Mouse (Mus musculus) limb, embryonic 13.5 days (tissue): ENCODE results near the gene Bahcc1. TPM values are rescaled to one million over a fixed set of nuclear protein-coding genes. Genes with fewer than 3 reads are reported as not detected.
A peak's percentile ranks its signal among the peaks of the same experiment; 100 is the strongest.

Source experiments
- ATAC-seq: fragments of 200-750 bp; cut with Nextera tagmentation; 2 replicates; pipeline ENCODE4 v1.8.0; 2017; ENCODE audit warnings: low read depth, moderate number of reproducible peaks, moderate TSS enrichment; ENCODE audit not compliant: low FRiP score
- H3K27ac ChIP-seq: fragments of 300-500 bp; sonication (generic); 2 replicates; pipeline ENCODE4 v1.5.1; 2015; ENCODE audit warnings: inconsistent platforms, mild to moderate bottlenecking, moderate library complexity
- H3K27me3 ChIP-seq: fragments of 300-500 bp; sonication (generic); 2 replicates; pipeline ENCODE4 v1.6.1; 2015; ENCODE audit warnings: mild to moderate bottlenecking, inconsistent platforms
- H3K36me3 ChIP-seq: fragments of 300-500 bp; sonication (generic); 2 replicates; pipeline ENCODE4 v1.6.1; 2015; ENCODE audit warnings: inconsistent platforms, mild to moderate bottlenecking, moderate library complexity
- H3K4me1 ChIP-seq: fragments of 300-500 bp; sonication (generic); 2 replicates; pipeline ENCODE4 v1.6.1; 2015; ENCODE audit warnings: inconsistent platforms
- H3K4me2 ChIP-seq: fragments of 300-500 bp; sonication (generic); replicated peaks from 2 replicates; pipeline ENCODE4 v1.6.1; 2015; ENCODE audit warnings: inconsistent platforms, mild to moderate bottlenecking, moderate library complexity
- H3K4me3 ChIP-seq: fragments of 300-500 bp; sonication (generic); 2 replicates; pipeline ENCODE4 v1.5.1; 2015; ENCODE audit warnings: moderate library complexity, mild to moderate bottlenecking, inconsistent platforms
- H3K9ac ChIP-seq: fragments of 300-500 bp; sonication (generic); 2 replicates; pipeline ENCODE4 v1.6.1; 2015; ENCODE audit warnings: mild to moderate bottlenecking, inconsistent platforms
- H3K9me3 ChIP-seq: fragments of 300-500 bp; sonication (generic); 2 replicates; pipeline ENCODE4 v1.6.1; 2016; ENCODE audit warnings: inconsistent platforms
- WGBS: fragments of 180-500 bp; shearing (Covaris S2); methylation state at CpG from one replicate; pipeline ENCODE4 v1.1.7; 2015; 5-methylcytosine and 5-hydroxymethylcytosine counted together
- polyA plus RNA-seq: library from polyadenylated mRNA; unstranded; fragments of >200 nt; fragmentation: Nextera tagmentation; extraction: Ambion mirVana; gene quantifications from 2 replicates; pipeline ENCODE4 v1.2.1, GENCODE M21; 2015

Gene Bahcc1
- 12.7 and 13.8 TPM in 2 replicates for polyA plus RNA-seq

GRCm38 (mm10) chr11:120232230-120233097 lies at the start of gene Bahcc1:
TSS of gene Bahcc1 (plus strand) at chr11:120232947.
- 2% methylated on average over 36 of the region's 36 CpGs for WGBS
- Histone ChIP-seq H3K27ac (peak within 1 kb of the TSS; percentile 87), H3K27me3 (no peaks in the 10 kb centered on the region), H3K9ac (peak within 1 kb of the TSS; percentile 100), H3K36me3 (0 out of 2 replicates have a peak, but pooled peaks cover 4% of the 10 kb centered on the region), H3K9me3 (no peaks in the 10 kb centered on the region), H3K4me2 (peak within 1 kb of the TSS; percentile 99), H3K4me1 (peaks cover 36% of the 10 kb centered on the region), H3K4me3 (peak within 1 kb of the TSS; percentile 92)
- peak; percentile 87 for ATAC-seq

GRCm38 (mm10) chr11:120183180-120183579 lies 49.6 kb upstream of the Bahcc1 start:
- H3K27me3 ChIP-seq: no peaks in the 10 kb centered on the region
- no peak overlapping the region for H3K4me3 ChIP-seq
- peaks cover 51% of the 10 kb centered on the region for H3K4me1 ChIP-seq
- no peaks in the 10 kb centered on the region for H3K9me3 ChIP-seq
- peaks cover 6% of the 10 kb centered on the region; the same call in 1 of the 2 replicates for H3K36me3 ChIP-seq
- H3K9ac ChIP-seq: 0 out of 2 replicates have a peak overlapping the region, but pooled peaks have one; percentile 99
- no peak overlapping the region for H3K4me2 ChIP-seq
- ATAC-seq: no peak
- no peak overlapping the region for H3K27ac ChIP-seq
- 45% methylated on average over 1 of the region's 1 CpGs for WGBS

- H3K27ac ChIP-seq: peak overlapping the region; percentile 89; the same call in 1 of the 2 replicates
- H3K4me3 ChIP-seq: no peak overlapping the region
- WGBS: 33% methylated on average over 11 of the region's 11 CpGs
- no peak for ATAC-seq
- H3K4me2 ChIP-seq: peak overlapping the region; percentile 98
- H3K9ac ChIP-seq: peak overlapping the region; percentile 99; the same call in 1 of the 2 replicates
- H3K36me3 ChIP-seq: peaks cover 6% of the 10 kb centered on the region; the same call in 1 of the 2 replicates
- peaks cover 51% of the 10 kb centered on the region for H3K4me1 ChIP-seq
- H3K27me3 ChIP-seq: no peaks in the 10 kb centered on the region
- H3K9me3 ChIP-seq: no peaks in the 10 kb centered on the region
These were observed 49.0 kb upstream of the Bahcc1 start for GRCm38 (mm10) chr11:120183708-120184107.

- Histone ChIP-seq H3K9ac (peak overlapping the region; percentile 99), H3K27me3 (no peaks in the 10 kb centered on the region), H3K4me2 (peak overlapping the region; percentile 98), H3K27ac (peak overlapping the region; percentile 89), H3K4me1 (peaks cover 48% of the 10 kb centered on the region), H3K36me3 (peaks cover 6% of the 10 kb centered on the region; the same call in 1 of the 2 replicates), H3K9me3 (no peaks in the 10 kb centered on the region), H3K4me3 (peak overlapping the region; percentile 88)
- no peak for ATAC-seq
- WGBS: 7% methylated on average over 16 of the region's 16 CpGs
These were observed 48.1 kb upstream of the Bahcc1 start for GRCm38 (mm10) chr11:120184371-120185315.

GRCm38 (mm10) chr11:120185316-120186141 lies 47.2 kb upstream of the Bahcc1 start:
- peak overlapping the region; percentile 88 for H3K4me3 ChIP-seq
- peak overlapping the region; percentile 89 for H3K27ac ChIP-seq
- peaks cover 6% of the 10 kb centered on the region; the same call in 1 of the 2 replicates for H3K36me3 ChIP-seq
- no peak for ATAC-seq
- no peaks in the 10 kb centered on the region for H3K27me3 ChIP-seq
- peak overlapping the region; percentile 99 for H3K9ac ChIP-seq
- H3K4me2 ChIP-seq: peak overlapping the region; percentile 98
- H3K9me3 ChIP-seq: no peaks in the 10 kb centered on the region
- H3K4me1 ChIP-seq: peaks cover 51% of the 10 kb centered on the region
- 3% methylated on average over 54 of the region's 54 CpGs for WGBS

GRCm38 (mm10) chr11:120186145-120186740 lies 46.5 kb upstream of the Bahcc1 start:
- Histone ChIP-seq H3K27me3 (no peaks in the 10 kb centered on the region), H3K9ac (peak overlapping the region; percentile 99), H3K4me2 (peak overlapping the region; percentile 98), H3K4me3 (peak overlapping the region; percentile 88), H3K9me3 (no peaks in the 10 kb centered on the region), H3K4me1 (peaks cover 58% of the 10 kb centered on the region), H3K27ac (peak overlapping the region; percentile 96), H3K36me3 (peaks cover 6% of the 10 kb centered on the region; the same call in 1 of the 2 replicates)
- WGBS: 3% methylated on average over 18 of the region's 18 CpGs
- ATAC-seq: no peak

GRCm38 (mm10) chr11:120186821-120187235 lies 45.9 kb upstream of the Bahcc1 start:
- Histone ChIP-seq H3K4me2 (peak overlapping the region; percentile 98), H3K4me3 (peak overlapping the region; percentile 88), H3K9me3 (no peaks in the 10 kb centered on the region), H3K27ac (peak overlapping the region; percentile 96), H3K36me3 (peaks cover 6% of the 10 kb centered on the region; the same call in 1 of the 2 replicates), H3K4me1 (peaks cover 64% of the 10 kb centered on the region), H3K9ac (peak overlapping the region; percentile 99), H3K27me3 (no peaks in the 10 kb centered on the region)
- ATAC-seq: no peak
- WGBS: under 1% methylated on average over 20 of the region's 20 CpGs

- no peak for ATAC-seq
- no peaks in the 10 kb centered on the region for H3K9me3 ChIP-seq
- no peaks in the 10 kb centered on the region for H3K27me3 ChIP-seq
- H3K27ac ChIP-seq: peak overlapping the region; percentile 96
- WGBS: 1% methylated on average over 43 of the region's 43 CpGs
- peak overlapping the region; percentile 99 for H3K9ac ChIP-seq
- H3K36me3 ChIP-seq: peaks cover 6% of the 10 kb centered on the region; the same call in 1 of the 2 replicates
- H3K4me2 ChIP-seq: peak overlapping the region; percentile 98
- H3K4me1 ChIP-seq: peaks cover 62% of the 10 kb centered on the region
- peak overlapping the region; percentile 88 for H3K4me3 ChIP-seq
These were observed 45.3 kb upstream of the Bahcc1 start for GRCm38 (mm10) chr11:120187236-120188101.

GRCm38 (mm10) chr11:120188102-120188480 lies 44.7 kb upstream of the Bahcc1 start:
- H3K36me3 ChIP-seq: peaks cover 6% of the 10 kb centered on the region; the same call in 1 of the 2 replicates
- H3K4me3 ChIP-seq: peak overlapping the region; percentile 88
- H3K4me2 ChIP-seq: peak overlapping the region; percentile 98
- H3K4me1 ChIP-seq: peaks cover 58% of the 10 kb centered on the region
- H3K9ac ChIP-seq: peak overlapping the region; percentile 99
- no peaks in the 10 kb centered on the region for H3K9me3 ChIP-seq
- under 1% methylated on average over 24 of the region's 24 CpGs for WGBS
- no peak for ATAC-seq
- H3K27me3 ChIP-seq: no peaks in the 10 kb centered on the region
- H3K27ac ChIP-seq: peak overlapping the region; percentile 96
